Mouse (Mus musculus) bone marrow, adult 2 months (tissue): Measurements from ENCODE around the gene Topaz1.

ENCODE experiments used
- CTCF ChIP-seq: fragments of 200-500 bp; IDR thresholded peaks from 2 replicates; pipeline ENCODE4 v1.5.1; 2011; ENCODE audit warnings: low read length, control low read depth; ENCODE audit not compliant: control insufficient read depth, insufficient read depth
- POLR2A ChIP-seq: fragments of 200-500 bp; IDR thresholded peaks from 2 replicates; pipeline ENCODE4 v1.6.1; 2011; ENCODE audit warnings: low read depth, mild to moderate bottlenecking, control low read depth, low read length, borderline replicate concordance; ENCODE audit not compliant: control insufficient read depth

- no peak for TF ChIP-seq CTCF
- TF ChIP-seq POLR2A = no peak
Observed at GRCm38 (mm10) chr9:122837216-122837615, 90.1 kb downstream of the Topaz1 start.
